Mouse (Mus musculus): ENCODE results near the gene Cfap54. TPM values are rescaled to one million over a fixed set of nuclear protein-coding genes. Genes with fewer than 3 reads are reported as not detected.

The Cfap54 gene
- polyA plus RNA-seq, 1 experiment from 2014 or later = 2.0 TPM

DNA sequence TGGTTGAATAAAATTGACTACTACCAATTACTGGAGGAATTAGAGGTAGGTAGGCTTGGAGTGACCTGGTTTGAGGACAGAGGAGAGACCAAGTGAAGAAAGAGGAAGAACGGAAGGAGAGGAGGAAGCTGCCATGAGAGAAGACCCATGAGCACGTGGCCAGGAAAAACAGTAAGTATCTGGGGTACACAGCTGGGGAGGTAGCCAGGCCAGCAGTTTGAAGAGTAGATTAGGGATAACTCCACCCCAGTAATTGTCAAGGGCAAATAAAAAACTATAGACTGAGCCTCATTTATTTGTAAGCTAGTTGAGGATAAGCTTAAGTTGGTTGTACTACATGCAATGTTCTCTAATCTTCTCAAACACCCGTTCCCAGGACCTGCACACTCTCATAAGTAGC is 116.3 kb downstream of the Cfap54 start:
- H3K27me3 ChIP-seq = no peaks in the 10 kb centered on the region
- H3K4me1 ChIP-seq = no peaks in the 10 kb centered on the region
- H3K9ac ChIP-seq = no peak overlapping the region
- H3K4me3 ChIP-seq = no peak overlapping the region
- H3K27ac ChIP-seq = no peak overlapping the region
- 92% methylated on average over 3 of the region's 3 CpGs for WGBS
- no peak overlapping the region for H3K4me2 ChIP-seq (replicated peaks)
- H3K9me3 ChIP-seq (replicated peaks) = no peaks in the 10 kb centered on the region
- H3K36me3 ChIP-seq = no peaks in the 10 kb centered on the region
- no peak for ATAC-seq (ENCODE audit: low FRiP score)

DNA sequence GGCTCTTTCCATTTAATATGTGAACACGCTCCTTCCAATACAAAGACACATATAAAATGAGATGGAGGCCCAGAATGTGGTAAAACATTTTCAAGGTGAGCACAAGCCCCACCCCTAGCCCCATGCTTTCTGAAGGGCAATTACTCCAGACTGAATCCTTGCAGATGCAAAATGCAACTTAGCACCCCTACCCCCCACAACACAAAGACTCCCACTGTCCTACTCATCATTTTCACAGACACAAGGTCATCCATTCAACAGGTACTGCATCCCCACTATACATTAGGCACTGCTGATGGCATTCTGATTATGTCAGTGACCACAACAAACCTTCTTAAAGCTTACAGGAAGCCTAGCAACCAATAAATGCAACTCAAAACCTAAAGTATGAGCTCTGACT is 131.4 kb downstream of the Cfap54 start:
- H3K27me3 ChIP-seq = no peaks in the 10 kb centered on the region
- H3K9me3 ChIP-seq (replicated peaks) = peaks cover 5% of the 10 kb centered on the region; the same call in 1 of the 2 replicates
- no peak overlapping the region for H3K9ac ChIP-seq
- H3K36me3 ChIP-seq = no peaks in the 10 kb centered on the region
- no peak overlapping the region for H3K4me2 ChIP-seq (replicated peaks)
- ATAC-seq (ENCODE audit: low FRiP score) = no peak
- no peaks in the 10 kb centered on the region for H3K4me1 ChIP-seq
- H3K27ac ChIP-seq = no peak overlapping the region
- 73% methylated on average over 1 of the region's 1 CpGs for WGBS
- no peak overlapping the region for H3K4me3 ChIP-seq

GRCm38 (mm10) chr10:92942848-92943645 is 138.4 kb downstream of the Cfap54 start:
- 81% methylated on average over 7 of the region's 7 CpGs for WGBS
- no peaks in the 10 kb centered on the region; the same call in 1 of the 2 replicates for H3K9me3 ChIP-seq (replicated peaks)
- ATAC-seq (ENCODE audit: low FRiP score) = no peak
- H3K4me1 ChIP-seq = no peaks in the 10 kb centered on the region
- H3K27ac ChIP-seq = no peak overlapping the region
- no peak overlapping the region for H3K4me3 ChIP-seq
- H3K36me3 ChIP-seq = no peaks in the 10 kb centered on the region
- H3K27me3 ChIP-seq = no peaks in the 10 kb centered on the region
- no peak overlapping the region for H3K9ac ChIP-seq
- no peak overlapping the region for H3K4me2 ChIP-seq (replicated peaks)

DNA sequence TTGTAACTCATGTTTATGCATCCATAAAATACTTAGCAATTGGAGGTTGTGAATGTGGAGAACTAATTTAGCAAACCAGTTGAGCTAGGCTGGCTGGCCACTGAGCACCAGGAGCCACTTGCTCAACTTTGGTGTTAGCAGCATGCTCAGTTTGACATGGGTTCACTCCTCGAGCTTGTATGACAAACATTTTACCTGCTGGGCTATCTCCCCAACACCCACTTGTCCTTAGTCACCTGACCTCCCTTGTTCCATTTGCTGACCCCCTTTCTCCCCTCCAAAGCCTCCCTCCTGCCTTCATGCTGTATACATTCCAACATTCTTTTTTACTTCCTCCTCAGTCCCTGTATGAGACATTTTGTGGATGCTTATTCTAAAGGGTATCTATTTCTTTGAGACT is 139.8 kb downstream of the Cfap54 start:
- H3K9ac ChIP-seq = no peak overlapping the region
- no peak for ATAC-seq (ENCODE audit: low FRiP score)
- no peak overlapping the region for H3K4me2 ChIP-seq (replicated peaks)
- H3K27me3 ChIP-seq = no peaks in the 10 kb centered on the region
- no peaks in the 10 kb centered on the region; the same call in 1 of the 2 replicates for H3K9me3 ChIP-seq (replicated peaks)
- 86% methylated on average over 1 of the region's 1 CpGs for WGBS
- no peaks in the 10 kb centered on the region for H3K36me3 ChIP-seq
- H3K4me3 ChIP-seq = no peak overlapping the region
- H3K4me1 ChIP-seq = no peaks in the 10 kb centered on the region
- no peak overlapping the region for H3K27ac ChIP-seq

DNA sequence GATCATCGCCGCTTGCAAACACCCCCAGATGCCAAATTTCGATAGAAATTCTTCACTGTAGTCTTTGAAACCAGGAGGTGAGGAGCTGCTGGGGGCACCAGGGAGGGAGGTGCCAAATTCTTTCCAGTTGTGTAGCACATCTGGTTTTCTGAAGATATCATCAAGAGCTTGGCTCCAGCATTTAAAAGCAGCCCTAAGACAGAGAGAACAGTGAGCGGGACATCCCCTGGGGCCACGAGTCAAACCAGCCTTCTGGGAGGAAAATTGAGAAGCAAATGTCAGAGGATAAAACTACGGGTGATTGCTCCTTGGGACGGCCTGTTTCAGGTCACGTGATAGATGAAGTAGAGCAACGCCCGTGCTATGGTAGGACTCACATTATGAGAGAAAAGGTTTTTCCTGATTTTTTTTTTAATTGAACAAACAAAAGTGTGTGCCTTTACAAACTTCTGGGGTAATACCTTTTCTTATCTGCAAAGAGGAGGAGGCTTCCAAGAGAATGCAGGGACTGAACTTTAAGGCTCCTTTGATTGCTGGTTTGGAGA is 143.6 kb downstream of the Cfap54 start:
- H3K4me2 ChIP-seq (replicated peaks) = no peak overlapping the region
- no peaks in the 10 kb centered on the region for H3K27me3 ChIP-seq
- ATAC-seq (ENCODE audit: low FRiP score) = no peak
- 71% methylated on average over 10 of the region's 10 CpGs for WGBS
- H3K4me1 ChIP-seq = no peaks in the 10 kb centered on the region
- H3K36me3 ChIP-seq = no peaks in the 10 kb centered on the region
- no peak overlapping the region for H3K9ac ChIP-seq
- H3K9me3 ChIP-seq (replicated peaks) = no peaks in the 10 kb centered on the region; the same call in 1 of the 2 replicates
- H3K27ac ChIP-seq = no peak overlapping the region
- no peak overlapping the region for H3K4me3 ChIP-seq

GRCm38 (mm10) chr10:92937091-92937490 is 144.3 kb downstream of the Cfap54 start:
- H3K9me3 ChIP-seq (replicated peaks) = no peaks in the 10 kb centered on the region; the same call in 1 of the 2 replicates
- H3K4me2 ChIP-seq (replicated peaks) = no peak overlapping the region
- H3K27ac ChIP-seq = no peak overlapping the region
- H3K4me1 ChIP-seq = no peaks in the 10 kb centered on the region
- no peaks in the 10 kb centered on the region for H3K36me3 ChIP-seq
- no peak overlapping the region for H3K9ac ChIP-seq
- H3K27me3 ChIP-seq = no peaks in the 10 kb centered on the region
- no peak overlapping the region for H3K4me3 ChIP-seq
- ATAC-seq (ENCODE audit: low FRiP score) = no peak
- 77% methylated on average over 7 of the region's 7 CpGs for WGBS

DNA sequence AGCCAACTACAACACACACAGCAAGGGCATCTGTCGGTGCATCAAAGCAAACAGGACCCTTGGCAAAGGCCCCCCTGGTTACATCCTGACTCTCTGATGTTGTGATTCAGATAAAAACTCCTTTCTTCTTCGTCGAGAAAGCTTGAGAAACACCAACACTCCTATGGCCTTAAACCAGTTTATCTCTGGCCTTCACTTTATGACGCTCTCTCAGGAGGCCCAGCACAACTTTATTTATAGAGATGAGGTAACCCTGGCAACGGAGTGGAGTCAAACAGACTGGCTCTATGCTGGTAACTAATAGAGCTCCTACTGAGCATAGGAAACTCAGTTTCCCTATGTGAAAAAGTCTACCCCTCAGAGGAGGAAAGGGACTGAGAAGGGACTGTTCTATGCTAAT is 146.9 kb downstream of the Cfap54 start:
- Histone ChIP-seq H3K4me2 (replicated peaks) (no peak overlapping the region), H3K4me3 (no peak overlapping the region), H3K4me1 (no peaks in the 10 kb centered on the region), H3K27ac (no peak overlapping the region), H3K27me3 (no peaks in the 10 kb centered on the region), H3K9ac (no peak overlapping the region), H3K36me3 (no peaks in the 10 kb centered on the region), H3K9me3 (replicated peaks) (no peaks in the 10 kb centered on the region)
- WGBS = 50% methylated on average over 5 of the region's 5 CpGs
- no peak for ATAC-seq (ENCODE audit: low FRiP score)

GRCm38 (mm10) chr10:92933616-92934015 is 147.8 kb downstream of the Cfap54 start:
- no peak for ATAC-seq (ENCODE audit: low FRiP score)
- 85% methylated on average over 6 of the region's 6 CpGs for WGBS
- no peak overlapping the region for H3K4me3 ChIP-seq
- H3K27ac ChIP-seq = no peak overlapping the region
- H3K9ac ChIP-seq = no peak overlapping the region
- H3K4me1 ChIP-seq = no peaks in the 10 kb centered on the region
- H3K36me3 ChIP-seq = no peaks in the 10 kb centered on the region
- H3K9me3 ChIP-seq (replicated peaks) = no peaks in the 10 kb centered on the region
- H3K4me2 ChIP-seq (replicated peaks) = no peak overlapping the region
- H3K27me3 ChIP-seq = no peaks in the 10 kb centered on the region

- no peaks in the 10 kb centered on the region for H3K9me3 ChIP-seq (replicated peaks)
- no peaks in the 10 kb centered on the region for H3K4me1 ChIP-seq
- H3K36me3 ChIP-seq = no peaks in the 10 kb centered on the region
- ATAC-seq (ENCODE audit: low FRiP score) = no peak
- WGBS = 95% methylated on average over 12 of the region's 12 CpGs
- H3K9ac ChIP-seq = no peak overlapping the region
- H3K4me3 ChIP-seq = no peak overlapping the region
- no peak overlapping the region for H3K4me2 ChIP-seq (replicated peaks)
- no peaks in the 10 kb centered on the region for H3K27me3 ChIP-seq
- no peak overlapping the region for H3K27ac ChIP-seq
Measured at GRCm38 (mm10) chr10:92932464-92932863, 149.0 kb downstream of the Cfap54 start.

DNA sequence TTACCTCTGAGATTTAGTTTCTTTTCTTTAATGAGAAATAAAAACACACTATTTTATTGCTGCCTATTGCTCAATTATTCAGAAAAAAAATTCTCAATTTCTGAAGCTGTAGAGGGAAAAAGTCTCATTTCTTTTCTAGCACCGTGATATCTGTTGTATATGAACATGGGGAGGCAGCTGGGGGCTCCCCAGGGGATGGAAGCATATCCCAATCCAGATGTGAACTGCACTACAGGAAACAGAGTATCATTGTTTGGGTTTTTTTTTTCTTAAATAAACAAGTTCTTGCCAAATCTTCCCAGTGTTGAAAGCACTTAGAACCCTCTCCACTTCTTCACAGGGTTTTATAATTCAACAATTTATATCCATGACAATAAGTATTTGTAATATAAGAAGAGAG is 151.4 kb downstream of the Cfap54 start:
- Histone ChIP-seq H3K4me2 (replicated peaks) (no peak overlapping the region), H3K4me3 (no peak overlapping the region), H3K9ac (no peak overlapping the region), H3K27ac (no peak overlapping the region), H3K9me3 (replicated peaks) (no peaks in the 10 kb centered on the region), H3K4me1 (no peaks in the 10 kb centered on the region), H3K27me3 (no peaks in the 10 kb centered on the region), H3K36me3 (no peaks in the 10 kb centered on the region)
- no peak for ATAC-seq (ENCODE audit: low FRiP score)
- 56% methylated on average over 1 of the region's 1 CpGs for WGBS

DNA sequence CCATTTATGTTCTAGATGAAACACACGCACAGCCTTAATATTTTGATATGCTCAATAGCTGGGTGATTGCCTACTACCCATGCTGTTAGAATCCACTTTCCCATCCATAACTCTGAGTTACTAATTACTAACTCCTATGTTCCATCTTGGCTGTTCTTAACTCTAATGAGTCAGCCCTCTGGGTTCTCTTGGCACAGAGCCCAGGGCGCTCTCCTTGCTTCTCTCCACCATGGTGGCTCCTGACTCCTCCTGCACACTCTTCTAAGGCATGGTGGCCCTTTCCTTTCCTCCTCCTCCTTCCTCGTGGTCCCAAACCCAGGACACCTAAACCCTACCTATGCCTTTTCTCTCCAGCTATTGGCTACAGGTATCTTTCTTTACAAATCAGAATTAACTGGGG is 153.2 kb downstream of the Cfap54 start:
- no peaks in the 10 kb centered on the region for H3K36me3 ChIP-seq
- H3K27me3 ChIP-seq = no peaks in the 10 kb centered on the region
- no peak overlapping the region for H3K9ac ChIP-seq
- H3K4me2 ChIP-seq (replicated peaks) = no peak overlapping the region
- no peak overlapping the region for H3K27ac ChIP-seq
- WGBS = 84% methylated on average over 3 of the region's 3 CpGs
- no peaks in the 10 kb centered on the region for H3K4me1 ChIP-seq
- H3K4me3 ChIP-seq = no peak overlapping the region
- H3K9me3 ChIP-seq (replicated peaks) = no peaks in the 10 kb centered on the region
- no peak for ATAC-seq (ENCODE audit: low FRiP score)

- Histone ChIP-seq H3K27ac (no peak overlapping the region), H3K9me3 (replicated peaks) (no peaks in the 10 kb centered on the region), H3K9ac (no peak overlapping the region), H3K36me3 (no peaks in the 10 kb centered on the region), H3K4me3 (no peak overlapping the region), H3K4me1 (peaks cover 5% of the 10 kb centered on the region; the same call in 1 of the 2 replicates), H3K4me2 (replicated peaks) (no peak overlapping the region), H3K27me3 (no peaks in the 10 kb centered on the region)
- ATAC-seq (ENCODE audit: low FRiP score) = no peak
- 94% methylated on average over 1 of the region's 1 CpGs for WGBS
Measured at GRCm38 (mm10) chr10:92918551-92918950, 162.9 kb downstream of the Cfap54 start.

DNA sequence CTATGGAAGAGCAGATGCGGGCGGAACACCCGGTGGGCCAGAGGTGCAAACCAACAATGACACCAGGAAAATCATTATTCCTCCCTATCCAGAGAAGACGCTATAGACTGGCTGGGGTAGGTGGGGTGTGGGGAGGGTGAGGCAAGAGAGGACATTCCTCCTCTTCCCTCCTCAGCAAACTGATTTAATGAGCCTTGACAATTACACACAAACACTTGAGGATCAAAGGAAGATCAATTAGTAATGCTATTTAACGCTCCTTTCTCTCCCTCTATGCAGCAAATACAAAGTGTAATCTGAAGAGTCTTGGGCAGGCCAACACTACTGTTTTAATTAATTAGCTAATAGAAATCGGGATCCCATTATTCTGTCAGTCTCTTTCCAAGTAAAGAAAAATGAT is 174.2 kb downstream of the Cfap54 start:
- Histone ChIP-seq H3K4me1 (no peaks in the 10 kb centered on the region), H3K9ac (no peak overlapping the region), H3K27ac (no peak overlapping the region), H3K36me3 (no peaks in the 10 kb centered on the region), H3K4me3 (no peak overlapping the region), H3K27me3 (no peaks in the 10 kb centered on the region), H3K9me3 (replicated peaks) (no peaks in the 10 kb centered on the region), H3K4me2 (replicated peaks) (no peak overlapping the region)
- 57% methylated on average over 6 of the region's 6 CpGs for WGBS
- ATAC-seq (ENCODE audit: low FRiP score) = peak; percentile 29; the same call in 1 of the 2 replicates
